Mouse (Mus musculus) monocyte, adult 5-6 weeks (primary cell): ENCODE data around the gene Grk3. TPM values are rescaled to one million over a fixed set of nuclear protein-coding genes. Genes with fewer than 3 reads are reported as not detected.

Source experiments
- ATAC-seq: fragments of 153-309, 156-312 bp; replicated peaks from 2 replicates; pipeline ENCODE4 v1.8.0; 2017; ENCODE audit warnings: mild to moderate bottlenecking; ENCODE audit not compliant: low TSS enrichment, insufficient number of reproducible peaks, severe bottlenecking, poor library complexity, low FRiP score
- total RNA-seq: library from RNA; stranded (forward); fragments of 200-1000, 200-491, 200-594 nt; gene quantifications from 3 replicates; pipeline ENCODE4 v1.2.3, GENCODE M21; 2017

The Grk3 gene
- total RNA-seq, 1 experiment from 2014 or later = 339 TPM

DNA sequence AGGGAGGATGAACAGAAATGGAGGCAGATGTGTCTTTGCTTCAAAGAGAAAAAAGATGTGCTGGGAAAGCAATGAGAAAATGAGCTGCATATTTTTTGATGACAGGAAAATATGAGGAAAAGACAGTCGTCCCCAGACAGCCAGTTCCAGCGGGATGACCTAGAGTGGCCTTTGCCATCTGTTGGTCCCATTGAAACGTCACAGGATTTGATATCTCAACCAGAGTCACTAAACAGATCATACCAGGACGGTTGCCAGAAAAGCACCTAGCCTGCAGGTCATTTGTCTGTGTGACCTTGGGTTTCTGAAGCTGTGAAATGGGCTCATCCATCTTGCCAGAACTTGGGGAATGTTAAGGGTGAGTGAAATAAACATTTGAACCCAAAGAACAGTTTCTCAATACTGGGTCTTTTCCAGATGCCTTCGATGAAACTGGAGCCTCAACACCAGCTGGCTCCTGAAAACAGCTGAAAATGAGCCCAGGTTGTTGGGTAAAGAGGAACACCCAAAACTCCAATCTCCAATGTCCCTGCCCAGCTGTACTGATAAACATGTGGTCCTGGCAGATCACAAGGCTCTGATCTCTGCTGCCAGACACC is 122.0 kb downstream of the Grk3 start:
- no peak for ATAC-seq

GRCm38 (mm10) chr5:112892411-112892810 is 123.2 kb downstream of the Grk3 start:
- ATAC-seq = no peak

GRCm38 (mm10) chr5:112888651-112889050 is 126.9 kb downstream of the Grk3 start:
- ATAC-seq = no peak

DNA sequence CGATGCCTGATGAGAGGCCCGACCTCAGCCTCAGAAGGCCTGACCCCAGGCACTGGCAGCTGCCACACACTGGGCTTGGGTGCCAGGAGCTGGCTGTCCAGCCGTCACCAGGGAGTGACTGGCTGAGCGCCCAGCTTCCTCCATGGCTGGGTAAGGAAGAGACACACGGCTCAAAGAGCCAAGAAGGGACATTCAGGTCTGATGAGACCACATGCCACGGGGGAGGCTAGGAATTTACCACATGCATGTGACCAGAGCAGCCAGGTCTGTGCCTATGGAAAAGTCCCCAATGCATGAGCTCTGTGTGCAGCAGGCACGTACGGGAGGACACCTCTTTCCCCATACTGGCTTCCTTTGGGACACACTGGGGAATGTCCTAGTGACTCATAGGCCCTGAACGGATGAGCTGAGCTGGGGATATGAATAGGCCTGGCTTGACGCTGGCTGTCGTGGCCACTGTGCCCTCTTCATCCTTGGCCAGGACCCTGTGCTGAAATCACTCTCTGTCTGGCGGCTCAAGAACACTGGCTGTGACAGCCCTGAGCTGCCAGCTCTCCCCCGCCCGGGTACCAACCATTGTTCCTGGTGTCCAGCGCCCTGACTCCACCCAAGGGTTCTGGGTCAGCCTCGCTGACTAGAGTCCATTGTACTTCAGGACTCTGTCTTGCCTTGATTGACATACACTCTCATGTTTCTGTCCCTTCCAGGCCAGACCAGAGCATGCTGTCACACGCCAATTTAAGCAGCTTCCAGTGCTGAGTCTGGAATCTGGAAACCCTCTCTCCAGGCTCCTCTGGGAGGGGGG is 128.7 kb downstream of the Grk3 start:
- no peak for ATAC-seq

- ATAC-seq = no peak
These were observed 138.0 kb downstream of the Grk3 start for GRCm38 (mm10) chr5:112877391-112878115.

GRCm38 (mm10) chr5:112876846-112877390 is 138.7 kb downstream of the Grk3 start:
- peak; percentile 42; the same call in 1 of the 2 replicates for ATAC-seq

DNA sequence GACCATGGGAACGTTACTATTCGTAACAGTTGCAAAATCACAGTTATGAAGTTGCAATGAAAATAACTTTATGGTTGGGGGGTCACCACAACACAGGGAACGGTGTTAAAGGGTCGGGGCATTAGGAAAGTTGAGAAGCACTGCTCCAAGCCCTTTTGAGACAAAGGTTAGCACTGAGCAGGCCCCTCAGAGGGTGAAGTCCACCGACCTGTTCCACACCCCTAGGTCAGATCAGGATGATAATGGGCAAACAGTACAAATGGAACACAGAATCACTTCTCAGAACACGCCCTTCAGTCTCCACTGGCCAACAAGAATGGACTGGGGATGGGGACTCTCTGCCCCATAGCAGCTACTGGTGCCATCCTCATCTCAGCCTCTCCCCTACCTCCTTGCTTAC is 142.6 kb downstream of the Grk3 start:
- no peak for ATAC-seq

- ATAC-seq = peak; percentile 27; the same call in 1 of the 2 replicates
These were observed 144.9 kb downstream of the Grk3 start for GRCm38 (mm10) chr5:112870729-112871128.

GRCm38 (mm10) chr5:112868620-112869019 is 147.0 kb downstream of the Grk3 start:
- ATAC-seq = no peak

- ATAC-seq = no peak
These were observed 150.7 kb downstream of the Grk3 start for GRCm38 (mm10) chr5:112864719-112865367.

Other genes starting within 250 kb of the Grk3 start
- 0.19 TPM in 1 of 3 replicates, not detected in the others for gene Myo18b, start 119.4 kb downstream of the Grk3 start, total RNA-seq
- gene Crybb2, start 54.3 kb upstream of the Grk3 start, total RNA-seq = not detected in 3 replicates
- gene Crybb3, start 65.8 kb upstream of the Grk3 start, total RNA-seq = not detected in 3 replicates
- gene 2900026A02Rik, start 205.4 kb upstream of the Grk3 start, total RNA-seq = 3.3 to 5.9 TPM (median 3.7 TPM) in 3 replicates
- not detected in 3 replicates for gene Tmem211, start 211.1 kb upstream of the Grk3 start, total RNA-seq